ENCODE assay signal across 10 mouse cellular contexts in the genomic region with DNA sequence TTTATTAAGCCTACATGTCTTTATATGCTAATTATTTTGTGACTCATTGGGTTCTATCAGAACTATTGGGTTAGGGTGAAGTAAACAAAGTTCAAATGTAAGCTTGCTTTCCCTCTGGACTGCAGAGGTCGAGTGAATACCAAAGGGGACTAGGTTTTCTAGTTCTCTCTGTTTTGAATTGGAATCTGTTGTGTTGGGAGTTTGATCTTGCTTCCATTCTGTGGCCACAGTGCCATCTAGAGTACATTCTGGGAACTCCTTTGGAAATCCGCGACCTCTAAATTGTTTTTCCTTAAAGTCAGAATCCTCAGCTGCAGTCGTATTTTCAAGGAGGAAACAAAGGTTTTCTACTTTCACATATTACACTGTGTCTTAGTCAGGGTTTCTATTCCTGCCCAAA. TPM values are rescaled to one million over a fixed set of nuclear protein-coding genes. Genes with fewer than 3 reads are reported as not detected.
A peak's percentile ranks its signal among the peaks of the same experiment; 100 is the strongest.
DNase-seq lines count a peak whose midpoint lies in the region; ATAC-seq and TF ChIP-seq lines count a peak whose summit lies in the region.
"Had no signal": no experiment of that assay in that cellular context is flagged by ENCODE, and none has a peak within 500 bp of the region (broad histone marks: within the 10 kb centered on the region; RNA-seq: fewer than 3 reads in every experiment).

No protein-coding gene starts in this region.

- no peak overlapping the region for H3K4me2 ChIP-seq in forebrain, embryonic 16.5 days (ENCODE audit: low read length)

- no peak overlapping the region for H3K9ac ChIP-seq in forebrain, embryonic 16.5 days (replicated peaks; ENCODE audit: low read depth, low read length)

- 0 out of 2 replicates have a peak, but pooled peaks cover 3% of the 10 kb centered on the region for H3K4me1 ChIP-seq in forebrain, embryonic 16.5 days (replicated peaks; ENCODE audit: control insufficient read depth, insufficient read depth, low read length)

- intact Hi-C loops in left cerebral cortex, adult 2 months (cut with DNase I), result loop anchor here (5.0 kb wide), 4 partner anchors 236 to 586 kb away; no protein-coding TSS in a partner anchor

- peak overlapping the region; percentile 28; the same call in 1 of the 2 replicates for H3K27ac ChIP-seq in left cerebral cortex, adult 2 months
- H3K27ac ChIP-seq in forebrain, embryonic 16.5 days (ENCODE audit: low read length), result no peak overlapping the region

- 3% methylated on average over 4 of the region's 4 CpGs for WGBS in forebrain, embryonic 16.5 days

- ATAC-seq in forebrain, embryonic 16.5 days, result peak; percentile 50
- peak; percentile 57 for ATAC-seq in megakaryocyte progenitor cell, adult 5-6 weeks (replicated peaks; ENCODE audit: poor library complexity)
- ATAC-seq in inflammation-experienced regulatory T-cells, adult 6 months, result no peak

- TF ChIP-seq CTCF in left cerebral cortex, adult 2 months (IDR thresholded peaks at IDR 0.05), result peak; percentile 89

- H3K36me3 ChIP-seq in forebrain, embryonic 16.5 days (ENCODE audit: control insufficient read depth, insufficient read depth), result no peaks in the 10 kb centered on the region

- H3K4me3 ChIP-seq in left cerebral cortex, adult 2 months, result no peak overlapping the region
- no peak overlapping the region for H3K4me3 ChIP-seq in forebrain, embryonic 16.5 days (replicated peaks; ENCODE audit: low read length)

- H3K27me3 ChIP-seq in forebrain, embryonic 16.5 days (replicated peaks; ENCODE audit: control insufficient read depth, insufficient read depth, low read length), result no peaks in the 10 kb centered on the region

- H3K9me3 ChIP-seq in forebrain, embryonic 16.5 days (ENCODE audit: control insufficient read depth, low read length), result no peaks in the 10 kb centered on the region

- peak; percentile 24 for DNase-seq in adrenal gland, adult 2 months
- DNase-seq in adrenal gland, adult 8-10 months, result no peak
- peak in 1 of 2 experiments; percentile 71 for DNase-seq in left cerebral cortex, adult 2 months (ENCODE audit: extremely low spot score in 1 of 2, low spot score in 2 of 2)
- DNase-seq in left cerebral cortex, adult 8-10 months (ENCODE audit: low spot score in 2 of 2), result no peak
- peak; percentile 36 to 61 for DNase-seq in cerebellum, adult 18-20 months

RNA-seq across cellular contexts. Expression of a gene that starts 22.6 kb away (rescaled TPM):
- total RNA-seq in adrenal gland, adult 2 months (2021), result not detected
- polyA plus RNA-seq in adrenal gland, adult 2 months (2012; rRNA removed), result not detected in 2 replicates
- not detected for total RNA-seq in adrenal gland, adult 8-10 months (2022)
- total RNA-seq in left cerebral cortex, adult 2 months (2021), result not detected
- not detected for total RNA-seq in left cerebral cortex, adult 8-10 months (2022)
- not detected in 2 replicates for polyA plus RNA-seq in forebrain, embryonic 16.5 days (2015; fragmentation: Nextera tagmentation; extraction: Ambion mirVana)
- total RNA-seq in megakaryocyte progenitor cell, adult 5-6 weeks (2015), result not detected in 2 replicates
- not detected in 2 replicates for total RNA-seq in megakaryocyte progenitor cell, adult 5-6 weeks (2017)
- not detected for polyA plus RNA-seq in inflammation-experienced regulatory T-cells, adult 6 months (2017; shearing (Covaris generic))
- total RNA-seq: heart, adult 18-20 months had no signal
- polyA plus RNA-seq: lung, embryonic 16.5 days had no signal

Comparison
In these comparisons a context has a peak if more than half of its experiments do, and no peak if none do; other contexts are left out.
1. DNase-seq: peak in adrenal gland, adult 2 months (single experiment) and cerebellum, adult 18-20 months (2 of 2); none in adrenal gland, adult 8-10 months (single experiment) and left cerebral cortex, adult 8-10 months (0 of 2).